Comparison of ENCODE assay signal across 1 mouse cellular context in the genomic region with DNA sequence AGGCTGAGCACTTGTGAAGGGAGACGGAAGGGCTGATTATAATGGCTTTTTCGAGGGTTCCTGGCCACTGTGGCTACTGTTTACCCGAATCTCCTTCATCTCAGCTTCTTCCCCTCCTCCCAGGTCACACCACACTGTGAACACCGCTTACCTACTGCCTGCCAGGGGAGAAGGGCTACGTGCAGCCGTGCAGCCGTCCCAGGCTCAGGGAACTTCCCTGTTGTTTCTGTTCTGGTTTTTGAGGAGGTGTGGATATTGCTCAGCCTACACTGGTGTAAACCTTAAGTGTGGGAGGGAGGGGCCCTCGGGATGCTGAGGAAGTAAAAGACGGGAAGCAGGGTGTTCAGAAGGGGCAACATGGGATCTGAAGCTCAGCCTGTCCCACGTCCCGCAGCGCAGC.
A peak's percentile ranks its signal among the peaks of the same experiment; 100 is the strongest.
TF ChIP-seq lines count a peak whose summit lies in the region.

No protein-coding gene starts in this region.

TF ChIP-seq in CH12.LX, 34 proteins besides CTCF, POLR2A, EP300 and RAD21:
- TF ChIP-seq BHLHE40 (IDR thresholded peaks at IDR 0.05; ENCODE audit: low read depth, low read length): peak; percentile 51
- TF ChIP-seq ETS1 (conservative IDR thresholded peaks at IDR 0.05; ENCODE audit: low read depth, low read length): peak; percentile 28; the same call in 1 of the 2 replicates
- TF ChIP-seq KAT2A (IDR thresholded peaks at IDR 0.05; ENCODE audit: insufficient replicate concordance, low read length): no peak
- TF ChIP-seq MEF2A (IDR thresholded peaks at IDR 0.05; ENCODE audit: borderline replicate concordance, low read depth, low read length): peak; percentile 58; the same call in 1 of the 2 replicates
- TF ChIP-seq TBP (conservative IDR thresholded peaks at IDR 0.05; ENCODE audit: low read depth, low read length): 0 out of 2 replicates have a peak, but pooled peaks have one; percentile 27
- peak; percentile 59; the same call in 1 of the 2 replicates for TF ChIP-seq MAZ (IDR thresholded peaks at IDR 0.05; ENCODE audit: low read depth, low read length)
- TF ChIP-seq SMC3 (IDR thresholded peaks at IDR 0.05; ENCODE audit: low read depth, low read length): peak; percentile 3; the same call in 1 of the 2 replicates
- TF ChIP-seq RCOR1 (conservative IDR thresholded peaks at IDR 0.05; ENCODE audit: low read depth, low read length): 0 out of 2 replicates have a peak, but pooled peaks have one; percentile 28
- TF ChIP-seq UBTF (IDR thresholded peaks at IDR 0.05; ENCODE audit: low read depth, low read length): peak; percentile 78; the same call in 1 of the 2 replicates
- peak; percentile 86 for TF ChIP-seq IRF4 (IDR thresholded peaks at IDR 0.05; ENCODE audit: low read depth, low read length)
- TF ChIP-seq TCF12 (IDR thresholded peaks at IDR 0.05; ENCODE audit: low read depth, low read length): peak; percentile 54; the same call in 1 of the 2 replicates
- no peak for TF ChIP-seq SIN3A (IDR thresholded peaks at IDR 0.05; ENCODE audit: low read length)
- TF ChIP-seq MAFK (IDR thresholded peaks at IDR 0.05; ENCODE audit: insufficient replicate concordance, low read length): no peak
